Mouse (Mus musculus) forebrain, embryonic 10.5 days (tissue): ENCODE results near the gene Pabpc4. TPM values are rescaled to one million over a fixed set of nuclear protein-coding genes. Genes with fewer than 3 reads are reported as not detected.
"Not testable (repeated sequence)": the region's sequence is repeated elsewhere in the genome, so short reads cannot be mapped to it uniquely, and the experiment has no call there.

Experiments
- DNase-seq: peaks from one replicate; pipeline ENCODE4 v3.0.0-alpha.2; 2017; ENCODE audit warnings: low spot score; ENCODE audit errors: extremely low spot score
- H3K27ac ChIP-seq: fragments of 300-500 bp; sonication (generic); 2 replicates; pipeline ENCODE4 v1.5.1; 2016; ENCODE audit warnings: mild to moderate bottlenecking
- H3K27me3 ChIP-seq: fragments of 300-500 bp; sonication (generic); 2 replicates; pipeline ENCODE4 v1.6.1; 2016; ENCODE audit warnings: mild to moderate bottlenecking; ENCODE audit not compliant: poor library complexity, severe bottlenecking
- H3K36me3 ChIP-seq: fragments of 300-500 bp; sonication (generic); replicated peaks from 2 replicates; pipeline ENCODE4 v1.6.1; 2016; ENCODE audit warnings: mild to moderate bottlenecking, moderate library complexity
- H3K4me1 ChIP-seq: fragments of 300-500 bp; sonication (generic); 2 replicates; pipeline ENCODE4 v1.6.1; 2016
- H3K4me3 ChIP-seq: fragments of 300-500 bp; sonication (generic); 2 replicates; pipeline ENCODE4 v1.5.1; 2016; ENCODE audit warnings: mild to moderate bottlenecking, moderate library complexity
- H3K9me3 ChIP-seq: fragments of 300-500 bp; sonication (generic); 2 replicates; pipeline ENCODE4 v1.6.1; 2016; ENCODE audit warnings: mild to moderate bottlenecking, moderate library complexity
- WGBS: fragments of 180-500 bp; shearing (Covaris S2); methylation state at CpG from one replicate; pipeline ENCODE4 v1.1.7; 2016; 5-methylcytosine and 5-hydroxymethylcytosine counted together
- polyA plus RNA-seq: library from polyadenylated mRNA; unstranded; fragments of >200 nt; fragmentation: Nextera tagmentation; extraction: Ambion mirVana; gene quantifications from 2 replicates; pipeline ENCODE4 v1.2.1, GENCODE M21; 2016

Gene Pabpc4
- polyA plus RNA-seq, 1 experiment from 2014 or later: 57.9 TPM

DNA sequence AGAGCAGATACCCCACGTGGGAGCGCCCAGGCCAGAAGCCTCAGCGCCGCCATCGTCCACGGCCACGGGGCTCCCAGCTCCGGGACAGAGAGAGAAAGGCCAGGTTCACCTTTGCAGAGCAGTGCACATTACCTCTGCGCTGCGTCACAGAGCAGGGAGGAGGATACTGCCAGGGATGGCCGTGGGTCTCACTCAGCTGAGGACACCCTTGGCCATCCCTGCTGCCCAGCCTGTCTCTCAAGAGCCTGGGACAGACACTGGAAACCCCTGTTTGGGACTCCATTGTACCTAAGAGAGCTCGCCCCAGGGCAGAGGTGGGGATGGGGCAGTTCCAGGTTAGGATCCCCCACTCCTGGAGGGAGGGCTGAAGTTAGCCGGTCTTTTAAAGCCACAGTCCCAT lies 61.4 kb downstream of the Pabpc4 start, which contains the start of gene Oxct2a:
Gene Oxct2a (minus strand): TSS at position 101 of the 400 bp plus-strand sequence.
- Histone ChIP-seq H3K9me3 (no peaks in the 10 kb centered on the region), H3K4me1 (peaks cover 18% of the 10 kb centered on the region), H3K4me3 (peak within 1 kb of the TSS; percentile 41), H3K27me3 (peaks cover 47% of the 10 kb centered on the region), H3K36me3 (no peaks in the 10 kb centered on the region), H3K27ac (no peak within 1 kb of the TSS)
- 13% methylated on average over 13 of the region's 13 CpGs for WGBS
- DNase-seq: no peak

GRCm38 (mm10) chr4:123326087-123326486 lies 63.9 kb downstream of the Pabpc4 start:
- Histone ChIP-seq H3K4me3 (no peak overlapping the region), H3K27ac (no peak overlapping the region), H3K36me3 (no peaks in the 10 kb centered on the region), H3K27me3 (peaks cover 47% of the 10 kb centered on the region), H3K9me3 (no peaks in the 10 kb centered on the region), H3K4me1 (peaks cover 11% of the 10 kb centered on the region)
- DNase-seq: no peak
- WGBS: 89% methylated on average over 3 of the region's 3 CpGs

DNA sequence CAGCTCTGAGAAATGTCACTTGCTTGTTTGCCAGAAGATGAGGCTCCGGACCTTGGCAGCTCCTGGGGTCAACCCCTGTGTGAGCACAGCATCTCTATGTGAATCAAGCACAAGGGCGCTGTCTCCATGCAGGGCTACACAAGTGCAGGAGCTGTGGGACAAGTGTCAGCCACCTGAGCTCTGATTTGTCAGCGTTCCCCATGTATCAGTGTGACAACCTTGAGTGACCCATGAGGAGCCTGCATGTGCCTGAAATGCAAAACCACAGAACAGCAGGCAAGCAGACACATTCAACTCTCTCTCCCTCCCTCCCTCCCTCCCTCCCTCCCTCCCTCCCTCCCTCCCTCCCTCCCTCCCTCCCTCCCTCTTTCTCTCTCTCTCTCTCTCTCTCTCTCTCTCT lies 65.5 kb downstream of the Pabpc4 start:
- Histone ChIP-seq H3K4me3 (no peak overlapping the region), H3K4me1 (peaks cover 10% of the 10 kb centered on the region), H3K9me3 (no peaks in the 10 kb centered on the region; the same call in 1 of the 2 replicates), H3K27me3 (peaks cover 35% of the 10 kb centered on the region), H3K27ac (no peak overlapping the region), H3K36me3 (no peaks in the 10 kb centered on the region)
- DNase-seq: no peak
- 65% methylated on average over 3 of the region's 3 CpGs for WGBS

DNA sequence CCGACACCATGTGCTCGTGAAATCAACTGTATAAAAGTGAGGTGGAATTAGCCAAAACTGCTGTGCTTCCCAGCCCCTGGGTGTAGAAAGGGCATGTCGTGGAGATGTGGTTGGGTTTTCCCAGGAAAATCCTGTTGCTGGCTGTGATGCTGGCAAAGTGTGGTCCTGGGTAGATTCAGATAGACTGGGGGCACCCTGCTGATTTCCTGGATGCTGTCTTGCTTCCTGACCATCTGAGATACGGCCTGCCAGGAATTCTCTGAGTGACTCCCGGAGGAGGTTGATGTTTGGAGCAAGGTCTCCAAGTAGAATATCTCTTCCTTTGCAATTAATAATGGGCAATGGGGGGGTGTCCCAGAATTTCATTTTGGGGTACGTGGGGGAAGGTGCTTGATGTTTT lies 66.8 kb downstream of the Pabpc4 start:
- WGBS: 74% methylated on average over 6 of the region's 6 CpGs
- no peak for DNase-seq
- peaks cover 22% of the 10 kb centered on the region for H3K27me3 ChIP-seq

GRCm38 (mm10) chr4:123331326-123331725 lies 69.2 kb downstream of the Pabpc4 start:
- Histone ChIP-seq H3K36me3 (no peaks in the 10 kb centered on the region), H3K27ac (no peak overlapping the region), H3K9me3 (no peaks in the 10 kb centered on the region; the same call in 1 of the 2 replicates), H3K27me3 (0 out of 2 replicates have a peak, but pooled peaks cover 7% of the 10 kb centered on the region), H3K4me3 (no peak overlapping the region), H3K4me1 (no peaks in the 10 kb centered on the region)
- DNase-seq: no peak
- WGBS: 73% methylated on average over 5 of the region's 5 CpGs

More for the DNA sequence above, 66.8 kb downstream of the Pabpc4 start:
- Histone ChIP-seq H3K27ac (no peak overlapping the region), H3K4me3 (no peak overlapping the region), H3K4me1 (no peaks in the 10 kb centered on the region), H3K36me3 (no peaks in the 10 kb centered on the region), H3K9me3 (no peaks in the 10 kb centered on the region; the same call in 1 of the 2 replicates)

- WGBS: 76% methylated on average over 1 of the region's 1 CpGs
- H3K4me3 ChIP-seq, H3K27me3 ChIP-seq, H3K36me3 ChIP-seq, H3K4me1 ChIP-seq, DNase-seq, H3K27ac ChIP-seq, H3K9me3 ChIP-seq: not testable (repeated sequence)
These were observed 69.8 kb downstream of the Pabpc4 start for GRCm38 (mm10) chr4:123331961-123332360.

DNA sequence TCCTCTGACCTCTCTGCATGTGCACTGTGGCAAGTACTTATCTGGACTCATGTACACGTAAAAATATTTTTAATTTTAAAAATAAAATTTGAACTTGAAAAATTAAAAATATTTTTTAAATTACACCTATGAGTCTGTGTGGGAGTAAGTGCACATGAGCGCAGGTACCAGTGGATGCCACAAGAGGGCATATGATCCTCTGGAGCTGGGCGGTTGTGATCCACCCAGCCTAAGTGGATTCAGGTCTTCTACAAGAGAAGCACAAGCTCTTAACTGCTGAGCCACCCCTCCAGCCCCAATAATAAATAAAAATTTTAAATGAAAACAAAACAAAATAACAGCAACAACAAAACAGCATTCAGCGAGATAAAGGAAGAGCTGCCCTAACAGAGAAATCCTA lies 71.0 kb downstream of the Pabpc4 start:
- Histone ChIP-seq H3K4me1 (no peaks in the 10 kb centered on the region), H3K9me3 (no peaks in the 10 kb centered on the region; the same call in 1 of the 2 replicates), H3K4me3 (no peak overlapping the region), H3K27me3 (no peaks in the 10 kb centered on the region), H3K27ac (no peak overlapping the region), H3K36me3 (no peaks in the 10 kb centered on the region)
- DNase-seq: no peak
- WGBS: 94% methylated on average over 4 of the region's 4 CpGs

DNA sequence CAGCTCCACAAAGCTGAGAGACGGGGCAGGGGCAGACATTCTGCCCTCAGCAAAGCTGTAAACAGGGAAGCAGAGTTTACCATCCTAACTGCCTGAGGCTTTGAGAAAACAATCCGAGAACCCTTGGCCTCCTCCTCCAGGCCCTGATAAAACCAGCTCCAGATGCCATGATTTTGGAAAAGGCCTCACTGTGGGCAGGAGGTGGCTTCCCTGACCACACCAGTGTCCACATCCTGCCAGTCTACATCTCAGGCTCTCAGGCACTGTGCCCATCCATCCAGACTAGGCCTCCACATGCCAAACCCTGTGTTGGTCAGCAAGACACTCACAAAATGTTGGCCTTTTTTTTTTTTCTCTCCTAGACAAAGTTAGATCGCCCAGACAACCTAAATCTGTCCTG lies 72.0 kb downstream of the Pabpc4 start:
- 66% methylated on average over 3 of the region's 3 CpGs for WGBS
- no peak overlapping the region for H3K27ac ChIP-seq
- 0 out of 2 replicates have a peak, but pooled peaks cover 5% of the 10 kb centered on the region for H3K27me3 ChIP-seq
- no peak overlapping the region for H3K4me3 ChIP-seq
- H3K36me3 ChIP-seq: no peaks in the 10 kb centered on the region
- H3K4me1 ChIP-seq: no peaks in the 10 kb centered on the region
- no peaks in the 10 kb centered on the region; the same call in 1 of the 2 replicates for H3K9me3 ChIP-seq
- no peak for DNase-seq

DNA sequence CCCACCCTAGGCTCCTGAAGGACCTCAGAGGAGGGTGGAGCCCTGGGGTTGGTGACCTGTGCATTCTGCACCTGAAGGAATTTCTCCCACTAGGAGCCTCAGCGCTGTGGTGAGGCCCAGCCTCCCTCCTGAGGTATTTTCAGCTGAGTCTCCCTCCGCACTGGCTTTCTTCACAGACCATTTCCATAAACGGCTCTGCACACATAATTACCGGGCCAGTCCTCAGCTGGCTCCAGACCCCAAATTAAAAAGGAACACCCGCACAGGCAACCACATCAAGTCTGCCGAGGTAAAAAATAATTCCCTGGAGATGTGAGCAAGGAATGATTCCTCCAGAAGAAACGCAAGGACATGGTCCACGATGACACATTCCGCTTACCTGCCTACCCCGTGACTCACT lies 73.1 kb downstream of the Pabpc4 start:
- H3K36me3 ChIP-seq, H3K9me3 ChIP-seq, DNase-seq, H3K4me3 ChIP-seq, H3K27ac ChIP-seq, H3K4me1 ChIP-seq: not testable (repeated sequence)
- H3K27me3 ChIP-seq: peaks cover 13% of the 10 kb centered on the region
- WGBS: 84% methylated on average over 10 of the region's 10 CpGs

GRCm38 (mm10) chr4:123335796-123336585 lies 73.8 kb downstream of the Pabpc4 start:
- no peak for DNase-seq
- Histone ChIP-seq H3K4me1 (no peaks in the 10 kb centered on the region), H3K27me3 (peaks cover 21% of the 10 kb centered on the region), H3K9me3 (no peaks in the 10 kb centered on the region; the same call in 1 of the 2 replicates), H3K27ac (no peak overlapping the region), H3K36me3 (no peaks in the 10 kb centered on the region), H3K4me3 (no peak overlapping the region)
- 64% methylated on average over 14 of the region's 14 CpGs for WGBS

DNA sequence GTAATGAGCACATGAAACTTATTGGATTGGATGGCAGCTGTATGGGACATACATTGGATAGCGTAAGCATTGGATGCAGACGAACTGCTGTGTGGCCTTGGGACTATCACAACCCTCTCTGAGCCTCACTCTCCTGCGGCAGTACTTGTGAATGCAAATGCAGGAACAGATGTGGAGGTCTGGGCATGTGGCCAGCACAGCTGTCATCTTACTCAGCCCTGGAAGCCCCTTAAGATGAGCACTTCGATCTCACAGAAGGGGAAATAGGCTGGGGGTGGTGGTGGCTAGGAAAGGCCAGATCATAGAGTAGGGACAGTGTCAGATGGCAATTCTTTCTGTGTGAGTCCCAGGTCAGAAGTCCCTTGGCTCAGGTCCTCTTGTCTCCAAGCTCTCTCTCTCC lies 75.5 kb downstream of the Pabpc4 start:
- peaks cover 38% of the 10 kb centered on the region for H3K27me3 ChIP-seq
- no peaks in the 10 kb centered on the region; the same call in 1 of the 2 replicates for H3K9me3 ChIP-seq
- DNase-seq: no peak
- no peaks in the 10 kb centered on the region for H3K36me3 ChIP-seq
- no peak overlapping the region for H3K4me3 ChIP-seq
- peaks cover 8% of the 10 kb centered on the region for H3K4me1 ChIP-seq
- 89% methylated on average over 4 of the region's 4 CpGs for WGBS
- H3K27ac ChIP-seq: no peak overlapping the region

DNA sequence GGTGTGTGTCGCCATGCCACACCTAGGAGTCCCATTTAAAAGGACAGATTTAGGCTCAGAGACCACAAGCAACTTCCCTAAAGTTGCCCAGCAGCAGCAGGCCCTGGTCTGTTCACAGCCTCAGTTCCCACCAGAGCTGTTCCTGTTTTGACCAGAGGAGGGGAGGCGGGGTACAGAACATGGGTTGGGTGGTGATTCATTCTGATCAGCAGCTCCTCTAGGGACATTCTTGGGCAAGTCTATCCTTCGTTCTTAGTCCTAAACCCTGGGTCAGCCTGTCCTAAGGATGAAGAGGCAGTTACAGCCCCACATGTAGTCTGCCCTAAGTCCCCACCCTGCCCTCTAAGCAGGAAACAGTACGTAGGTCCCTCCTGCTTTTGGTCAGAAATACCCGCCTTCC lies 78.1 kb downstream of the Pabpc4 start:
- WGBS: 78% methylated on average over 5 of the region's 5 CpGs
- peaks cover 63% of the 10 kb centered on the region for H3K27me3 ChIP-seq
- peaks cover 15% of the 10 kb centered on the region for H3K4me1 ChIP-seq
- no peak for DNase-seq
- no peaks in the 10 kb centered on the region for H3K36me3 ChIP-seq
- no peaks in the 10 kb centered on the region for H3K9me3 ChIP-seq
- H3K4me3 ChIP-seq: no peak overlapping the region
- H3K27ac ChIP-seq: no peak overlapping the region

DNA sequence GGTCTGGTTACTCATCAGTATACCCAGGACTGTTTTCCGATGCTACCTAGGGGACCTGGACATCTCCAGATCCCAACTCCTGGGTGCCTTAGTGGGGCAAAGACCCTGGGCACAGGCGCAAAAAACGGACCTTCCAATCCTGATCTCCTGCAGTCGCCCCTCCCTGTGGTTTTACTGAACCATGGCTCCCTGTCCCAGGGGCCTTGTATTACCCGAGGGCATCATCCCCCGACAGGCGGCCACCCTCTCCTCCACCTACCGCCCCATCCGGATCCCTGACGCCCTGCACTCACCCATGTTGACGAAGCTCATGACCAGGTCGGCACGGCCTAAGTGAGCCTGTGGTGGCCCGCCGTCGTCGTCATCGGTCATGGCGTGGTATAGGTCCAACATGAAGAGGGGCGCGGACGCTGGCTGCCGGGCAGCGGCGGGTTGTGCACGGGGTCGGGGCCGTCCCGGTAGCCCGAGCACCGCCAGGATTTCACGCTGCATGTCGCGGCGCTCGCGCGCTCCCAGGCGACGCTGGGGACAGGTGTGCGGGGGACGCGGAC lies 80.0 kb downstream of the Pabpc4 start:
- H3K27me3 ChIP-seq: peaks cover 63% of the 10 kb centered on the region
- H3K4me3 ChIP-seq: peak overlapping the region; percentile 65
- no peak for DNase-seq
- 3% methylated on average over 43 of the region's 43 CpGs for WGBS
- peaks cover 4% of the 10 kb centered on the region for H3K36me3 ChIP-seq
- H3K4me1 ChIP-seq: peaks cover 15% of the 10 kb centered on the region
- H3K27ac ChIP-seq: no peak overlapping the region
- H3K9me3 ChIP-seq: no peaks in the 10 kb centered on the region
